Mouse (Mus musculus) ES-E14 (cell line): ENCODE measurements at regions not wholly inside any gene's neighbourhood (a gene's known extent, or its start where the extent isn't known, plus 50 kb on each side); places are given as distances from the start of the nearest gene placed in this dataset.

ENCODE experiments used
- DNase-seq: peaks from one replicate; pipeline ENCODE4 v3.0.0-alpha.2; 2013; ENCODE audit warnings: low read depth, low spot score
- H3K27ac ChIP-seq: 2 replicates; pipeline ENCODE4 v1.5.1; 2012; ENCODE audit warnings: low read depth, mild to moderate bottlenecking, low read length, moderate library complexity, mixed read lengths; ENCODE audit not compliant: poor library complexity, insufficient read depth, severe bottlenecking
- H3K36me3 ChIP-seq: 2 replicates; pipeline ENCODE4 v1.6.1; 2012; ENCODE audit warnings: mild to moderate bottlenecking, low read length, moderate library complexity, mixed read lengths; ENCODE audit not compliant: control insufficient read depth, poor library complexity, insufficient read depth, severe bottlenecking
- H3K4me1 ChIP-seq, 2 experiments: fragments of 150-350 bp in 1 of 2; sonication (generic) in 1 of 2; 2 replicates each; pipeline ENCODE4 v1.6.1; 2012; ENCODE audit warnings: low read length in 2 of 2, mild to moderate bottlenecking in 1 of 2, mixed read lengths in 1 of 2; ENCODE audit not compliant: control insufficient read depth in 2 of 2, insufficient read depth in 2 of 2, poor library complexity in 1 of 2
- H3K4me3 ChIP-seq, 2 experiments: fragments of 150-350 bp in 1 of 2; sonication (generic) in 1 of 2; 2 replicates each; pipeline ENCODE4 v1.5.1; 2012; ENCODE audit warnings: low read length in 2 of 2, low read depth in 1 of 2, mild to moderate bottlenecking in 1 of 2, mixed read lengths in 1 of 2; ENCODE audit not compliant: insufficient read depth in 1 of 2, poor library complexity in 1 of 2, severe bottlenecking in 1 of 2
- H3K9ac ChIP-seq: 2 replicates; pipeline ENCODE4 v1.6.1; 2012; ENCODE audit warnings: low read depth, mild to moderate bottlenecking, low read length, mixed read lengths; ENCODE audit not compliant: poor library complexity, insufficient read depth, severe bottlenecking
- H3K9me3 ChIP-seq: fragments of 150-350 bp; sonication (generic); 2 replicates; pipeline ENCODE4 v1.6.1; 2012; ENCODE audit warnings: low read depth, mild to moderate bottlenecking, low read length; ENCODE audit not compliant: control insufficient read depth, insufficient read depth
- CHD2 ChIP-seq: IDR thresholded peaks from 2 replicates; pipeline ENCODE4 v1.6.1; 2014; ENCODE audit warnings: mild to moderate bottlenecking, low read depth, low read length, inconsistent platforms
- HCFC1 ChIP-seq: IDR thresholded peaks from 2 replicates; pipeline ENCODE4 v1.6.1; 2012; ENCODE audit warnings: low read length, inconsistent platforms, borderline replicate concordance; ENCODE audit not compliant: insufficient read depth
- MAFK ChIP-seq: IDR thresholded peaks from 2 replicates; pipeline ENCODE4 v1.6.1; 2014; ENCODE audit warnings: mild to moderate bottlenecking, low read depth, low read length, inconsistent platforms; ENCODE audit not compliant: insufficient read depth
- ZC3H11A ChIP-seq: IDR thresholded peaks from 2 replicates; pipeline ENCODE4 v1.6.1; 2012; ENCODE audit warnings: low read depth, mild to moderate bottlenecking, inconsistent platforms, low read length, borderline replicate concordance
- ZNF384 ChIP-seq: IDR thresholded peaks from 2 replicates; pipeline ENCODE4 v1.6.1; 2012; ENCODE audit warnings: low read depth, low read length, inconsistent platforms
- in situ Hi-C, 2 experiments: fragments of 600-800 bp; cut with MboI; formaldehyde crosslinking; loops; one replicate each; pipeline ENCODE4 v1.15.1; 2025; ENCODE audit warnings: low sequenced_read_pairs in 2 of 2, inconsistent platforms in 1 of 2; ENCODE audit not compliant: unreplicated experiment in 2 of 2

DNA sequence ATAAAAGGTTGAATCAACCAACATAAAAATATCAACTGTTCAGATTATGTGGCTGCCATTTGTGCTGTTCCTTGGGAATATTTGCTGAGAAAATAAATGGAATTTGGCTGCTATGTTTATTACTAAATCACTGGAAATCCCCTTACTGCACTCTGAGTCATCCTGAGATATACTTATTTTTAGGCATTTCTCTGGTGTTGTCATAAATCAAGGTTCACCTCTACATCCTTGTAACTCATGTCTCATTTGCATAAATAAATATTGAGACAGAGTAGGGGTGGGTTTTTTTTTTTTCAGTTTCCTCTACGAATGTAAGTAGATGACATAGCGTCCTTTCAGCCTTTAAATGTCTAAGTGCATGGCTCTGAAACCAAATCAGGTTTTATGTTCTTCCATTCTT is 191.9 kb upstream of the Fat1 start:
- no peak for TF ChIP-seq ZC3H11A
- no peak for TF ChIP-seq CHD2
- no peak for TF ChIP-seq ZNF384
- TF ChIP-seq MAFK: no peak
- no peak for TF ChIP-seq HCFC1
- DNase-seq: no peak
- Histone ChIP-seq H3K9ac (no peak overlapping the region), H3K4me3 (no peak overlapping the region), H3K36me3 (no peaks in the 10 kb centered on the region), H3K4me1 (no peaks in the 10 kb centered on the region), H3K9me3 (no peaks in the 10 kb centered on the region), H3K27ac (no peak overlapping the region)
- in situ Hi-C loops: no loop called here

DNA sequence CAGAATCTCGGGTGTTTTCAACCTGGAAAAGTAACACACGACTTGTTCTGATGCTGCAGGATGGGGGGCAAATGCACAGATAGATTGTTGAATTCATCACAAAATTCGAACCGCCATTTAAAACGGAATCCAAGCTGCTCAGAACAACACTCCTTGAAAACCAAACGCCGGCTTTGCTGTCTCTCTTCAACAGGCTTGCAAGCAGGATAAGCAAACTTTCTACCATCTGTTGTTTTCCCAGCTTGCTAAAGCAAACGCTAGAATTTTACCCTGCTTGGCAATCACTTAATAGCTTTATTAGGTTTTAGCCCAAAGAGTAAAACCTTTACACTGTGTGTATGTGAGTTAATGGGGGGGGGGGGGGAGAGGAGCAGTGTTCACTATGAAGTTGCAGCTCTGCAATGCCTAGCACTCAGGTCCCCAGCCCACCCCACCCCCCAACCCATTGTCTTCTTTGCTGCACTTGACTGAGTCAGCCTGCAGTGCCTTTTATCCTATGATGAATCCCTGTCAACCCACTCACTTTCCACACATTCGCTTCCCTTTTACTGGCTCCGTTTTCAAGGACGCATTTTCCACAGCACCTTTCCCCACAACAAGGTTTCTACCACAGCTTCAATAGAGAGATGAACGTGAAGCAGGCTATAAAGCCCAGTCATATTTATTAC is 190.1 kb upstream of the Fat1 start:
- in situ Hi-C loops: no loop called here
- H3K27ac ChIP-seq: no peak overlapping the region
- no peaks in the 10 kb centered on the region; the same call in 1 of the 2 replicates for H3K9me3 ChIP-seq
- DNase-seq: no peak
- no peaks in the 10 kb centered on the region for H3K36me3 ChIP-seq
- no peaks in the 10 kb centered on the region for H3K4me1 ChIP-seq
- no peak overlapping the region for H3K9ac ChIP-seq
- TF ChIP-seq HCFC1 (no peak), CHD2 (no peak), ZNF384 (no peak), ZC3H11A (no peak)
- H3K4me3 ChIP-seq: no peak overlapping the region

DNA sequence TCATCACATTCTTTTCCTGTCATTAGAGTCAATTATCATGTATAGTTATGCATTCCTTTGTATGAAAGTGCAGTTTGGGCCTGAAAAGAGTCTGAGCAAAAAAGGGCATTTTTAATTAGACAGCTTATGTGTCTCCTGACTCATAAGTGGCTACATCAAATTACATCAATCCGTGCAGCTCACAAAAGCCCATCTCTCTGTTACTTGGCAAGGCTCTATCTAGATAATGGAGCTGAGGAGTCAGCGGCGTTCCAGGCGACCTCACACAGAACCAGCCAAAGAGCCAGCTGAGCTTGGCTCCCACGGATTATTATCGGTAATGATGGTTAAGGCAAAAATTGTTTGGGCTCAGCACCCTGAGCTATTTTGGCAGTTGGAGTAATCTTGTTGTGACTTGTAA is 176.5 kb upstream of the Fat1 start:
- in situ Hi-C loops: no loop called here
- Histone ChIP-seq H3K36me3 (no peaks in the 10 kb centered on the region), H3K4me3 (no peak overlapping the region), H3K4me1 (no peaks in the 10 kb centered on the region), H3K27ac (no peak overlapping the region), H3K9me3 (no peaks in the 10 kb centered on the region), H3K9ac (no peak overlapping the region)
- DNase-seq: no peak
- no peak for TF ChIP-seq HCFC1
- no peak for TF ChIP-seq MAFK
- no peak for TF ChIP-seq ZNF384
- TF ChIP-seq CHD2: no peak
- TF ChIP-seq ZC3H11A: no peak

DNA sequence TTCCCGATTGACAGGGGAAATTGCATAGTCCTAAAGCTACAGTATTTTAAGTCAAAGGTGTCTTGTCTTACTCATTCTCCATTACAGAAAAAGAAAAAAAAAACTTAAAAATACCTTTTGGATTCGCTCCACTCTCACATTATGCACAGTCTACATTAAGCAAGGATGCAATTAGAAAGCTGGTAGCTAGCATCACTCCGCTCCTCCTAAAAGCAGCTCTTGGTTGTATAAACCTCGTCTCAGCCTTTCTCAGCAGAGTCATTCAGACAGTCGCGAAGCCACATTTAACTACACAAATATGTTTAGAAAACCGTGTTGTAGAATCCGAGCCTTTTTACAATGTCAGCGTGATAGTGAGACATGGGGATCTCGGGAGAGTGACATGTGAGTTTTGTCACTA is 172.5 kb upstream of the Fat1 start:
- Histone ChIP-seq H3K27ac (no peak overlapping the region), H3K9me3 (no peaks in the 10 kb centered on the region), H3K4me3 (no peak overlapping the region), H3K4me1 (no peaks in the 10 kb centered on the region), H3K9ac (no peak overlapping the region), H3K36me3 (no peaks in the 10 kb centered on the region)
- DNase-seq: no peak
- TF ChIP-seq MAFK (no peak), ZNF384 (no peak), CHD2 (no peak), ZC3H11A (no peak), HCFC1 (no peak)
- in situ Hi-C loops: no loop called here

DNA sequence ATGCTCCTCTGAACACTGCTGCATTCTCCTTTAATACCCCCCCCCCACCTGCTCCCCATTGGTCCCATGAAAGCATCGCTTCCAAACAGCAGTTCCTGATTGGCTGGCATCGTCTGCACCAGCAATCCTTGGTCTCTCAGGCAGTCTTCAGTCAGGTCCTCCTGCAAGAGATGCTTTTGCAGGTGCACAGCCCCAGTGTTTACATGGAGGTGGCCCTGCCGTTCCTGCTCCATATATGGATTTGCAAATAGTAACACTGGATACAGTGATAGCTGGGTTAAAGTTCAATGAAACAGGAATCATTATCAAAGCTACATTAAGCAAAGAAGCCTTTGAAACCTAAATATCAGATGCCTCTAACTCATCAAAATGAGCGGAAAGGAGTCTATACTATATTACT is 170.1 kb upstream of the Fat1 start:
- Histone ChIP-seq H3K9me3 (no peaks in the 10 kb centered on the region), H3K36me3 (no peaks in the 10 kb centered on the region), H3K9ac (no peak overlapping the region), H3K4me1 (no peaks in the 10 kb centered on the region), H3K4me3 (no peak overlapping the region), H3K27ac (no peak overlapping the region)
- TF ChIP-seq MAFK (no peak), ZNF384 (no peak), HCFC1 (no peak), CHD2 (no peak), ZC3H11A (no peak)
- no peak for DNase-seq
- in situ Hi-C loops: no loop called here
